Mouse (Mus musculus) gastrocnemius, adult 2 months (tissue): ENCODE results near the gene Gm21885. TPM values are rescaled to one million over a fixed set of nuclear protein-coding genes. Genes with fewer than 3 reads are reported as not detected.
A peak's percentile ranks its signal among the peaks of the same experiment; 100 is the strongest.

ENCODE experiments used
- DNase-seq: peaks from one replicate; pipeline ENCODE4 v3.0.0; 2022
- H3K27ac ChIP-seq: fragments of 200-600 bp; 2 replicates; pipeline ENCODE4 v1.8.1; 2022; ENCODE audit warnings: mild to moderate bottlenecking
- H3K4me3 ChIP-seq: fragments of 200-600 bp; 2 replicates; pipeline ENCODE4 v1.8.1; 2022; ENCODE audit warnings: mild to moderate bottlenecking, moderate library complexity
- CTCF ChIP-seq: fragments of 200-600 bp; IDR thresholded peaks from 2 replicates; pipeline ENCODE4 v1.8.1; 2022; ENCODE audit warnings: antibody characterized with exemption, mild to moderate bottlenecking, moderate library complexity
- intact Hi-C: fragments of 180-260 bp; cut with DNase I; formaldehyde crosslinking; loops from one replicate; pipeline ENCODE4 v1.15.1; 2025
- total RNA-seq, 2 experiments: library from RNA; stranded (reverse); gene quantifications; 2 replicates each; pipeline ENCODE4 v1.2.3; 2021

Gm21885 gene
- total RNA-seq, 2 experiments from 2014 or later = not detected

DNA sequence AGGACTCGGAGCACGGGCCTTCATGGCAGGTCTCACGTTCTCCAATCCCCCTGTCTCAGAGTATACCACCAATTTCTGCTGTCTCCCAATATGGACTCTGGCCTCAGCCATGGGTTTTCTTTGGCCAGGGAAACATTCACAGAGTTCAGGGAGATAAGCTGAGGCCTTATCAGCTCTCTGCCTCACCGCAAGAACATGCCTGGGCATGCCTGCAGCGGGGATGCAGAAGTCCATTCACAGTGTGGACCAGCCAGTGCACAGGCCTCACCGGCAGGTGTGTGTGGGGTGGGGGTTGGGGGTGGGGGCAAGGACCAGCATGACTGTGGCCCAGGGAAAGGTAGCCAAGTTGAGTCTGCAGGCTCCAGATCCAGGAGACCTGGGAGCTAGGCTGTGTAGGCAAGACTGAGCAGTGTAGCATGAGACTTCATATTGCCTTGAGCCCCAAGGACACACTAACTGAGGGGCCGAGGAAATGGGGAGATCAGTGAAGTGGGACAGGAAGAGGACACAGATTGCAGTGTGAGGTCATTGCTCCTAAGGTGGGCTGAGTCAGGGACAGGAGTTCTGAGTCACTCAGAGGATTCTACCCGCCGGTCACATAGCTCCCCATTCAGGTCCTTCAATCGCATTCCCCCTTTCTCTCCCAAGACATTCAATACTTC is 7.3 kb upstream of the Gm21885 start:
- intact Hi-C loops = no loop called here
- TF ChIP-seq CTCF = no peak
- no peak overlapping the region for H3K4me3 ChIP-seq
- no peak for DNase-seq
- no peak overlapping the region for H3K27ac ChIP-seq

GRCm38 (mm10) chr11:94275226-94275625 is 6.4 kb upstream of the Gm21885 start:
- no peak for TF ChIP-seq CTCF
- intact Hi-C loops = no loop called here
- DNase-seq = no peak

GRCm38 (mm10) chr11:94275686-94276085 is 6.0 kb upstream of the Gm21885 start:
- no peak for DNase-seq
- intact Hi-C loops = no loop called here
- no peak overlapping the region for H3K27ac ChIP-seq
- TF ChIP-seq CTCF = no peak
- H3K4me3 ChIP-seq = no peak overlapping the region

More at GRCm38 (mm10) chr11:94275226-94275625, 6.4 kb upstream of the Gm21885 start:
- Histone ChIP-seq H3K27ac (no peak overlapping the region), H3K4me3 (no peak overlapping the region)

- intact Hi-C loops = loop anchor here (1.0 kb wide), 2 partner anchors 41 to 149 kb away; no protein-coding TSS in a partner anchor
- Histone ChIP-seq H3K27ac (peak overlapping the region; percentile 73), H3K4me3 (peak overlapping the region; percentile 66)
- DNase-seq = peak; percentile 87
- peak; percentile 93 for TF ChIP-seq CTCF
These were observed 4.8 kb upstream of the Gm21885 start for GRCm38 (mm10) chr11:94276869-94277337.

DNA sequence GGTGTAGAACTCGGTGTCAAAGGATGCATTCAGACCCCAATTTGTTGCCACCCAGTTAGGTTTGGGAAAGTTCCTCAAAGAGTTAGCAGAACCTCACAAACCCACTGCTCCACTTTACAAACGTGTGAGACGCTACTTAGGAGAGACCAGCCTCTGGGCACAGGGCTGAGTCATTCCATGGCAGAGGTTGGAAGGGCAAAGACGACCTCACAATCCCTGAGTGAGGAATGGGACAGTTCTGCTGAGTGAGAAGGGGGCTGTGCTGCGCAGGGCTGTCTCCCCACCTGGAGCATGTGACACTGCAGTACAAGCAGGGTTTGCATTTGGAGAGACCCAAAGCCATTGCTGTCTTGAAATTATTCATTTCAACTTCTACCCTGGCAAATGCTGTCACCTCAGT is 618 bp downstream of the Gm21885 start:
- DNase-seq = no peak
- H3K4me3 ChIP-seq = no peak overlapping the region
- intact Hi-C loops = no loop called here
- H3K27ac ChIP-seq = no peak overlapping the region
- TF ChIP-seq CTCF = no peak

DNA sequence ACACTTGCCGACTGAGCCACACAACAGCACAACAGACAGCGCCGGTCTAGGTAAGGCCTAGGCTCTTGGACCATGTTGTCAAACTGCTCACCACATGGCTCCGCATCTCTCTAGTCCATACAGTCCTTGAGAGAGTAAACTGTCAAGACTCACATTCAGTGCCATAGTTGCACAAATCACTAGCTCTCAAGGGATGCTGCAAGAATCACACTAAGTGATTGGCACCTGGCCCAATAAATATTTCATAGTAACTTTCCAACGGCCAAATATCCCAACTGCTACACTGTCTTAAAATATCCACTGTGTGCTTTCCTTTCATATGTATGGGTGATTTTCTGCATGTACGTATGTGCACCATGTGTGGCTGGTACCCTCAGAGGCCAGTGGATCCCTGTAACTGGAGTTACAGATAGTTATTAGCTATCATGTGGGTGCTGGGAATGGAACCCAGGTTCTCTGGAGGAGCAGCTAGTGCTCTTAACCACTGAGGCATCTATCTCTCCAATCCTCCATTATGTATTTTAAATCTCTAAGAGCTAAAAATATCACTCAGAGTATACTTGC is 1.9 kb downstream of the Gm21885 start:
- TF ChIP-seq CTCF = no peak
- Histone ChIP-seq H3K4me3 (no peak overlapping the region), H3K27ac (no peak overlapping the region)
- intact Hi-C loops = no loop called here
- DNase-seq = no peak

DNA sequence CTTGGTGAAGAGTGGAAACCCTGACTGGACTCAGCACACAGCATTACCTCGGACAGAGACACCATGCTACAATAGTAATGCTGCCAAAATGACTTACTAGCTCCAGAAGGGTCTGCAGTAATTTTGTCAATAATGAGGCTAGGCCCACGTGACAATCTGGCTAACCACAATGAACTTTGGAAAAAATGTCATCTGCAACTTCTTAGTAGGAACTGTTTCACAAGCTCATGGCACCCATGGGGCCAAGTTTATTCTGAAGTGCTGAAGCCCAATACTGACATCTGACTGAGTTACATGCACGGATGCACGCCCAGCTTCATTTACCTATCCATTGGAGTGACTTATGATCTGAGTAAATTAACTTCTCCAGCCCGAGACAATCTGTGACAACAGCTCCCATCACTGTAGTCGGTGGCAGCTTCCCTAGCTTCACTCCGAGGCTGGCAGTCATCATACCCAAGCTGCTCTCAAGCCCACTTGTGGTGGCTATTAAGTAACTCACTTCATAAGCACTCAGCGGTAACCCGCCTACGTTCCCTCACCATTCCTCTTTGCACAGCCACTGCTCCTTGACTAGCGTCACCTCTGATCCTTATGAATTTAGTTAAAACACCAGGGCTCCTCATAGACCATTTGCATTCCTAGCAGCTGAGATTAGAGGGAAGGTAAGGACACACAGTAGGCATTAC is 4.4 kb downstream of the Gm21885 start:
- DNase-seq = no peak
- no peak for TF ChIP-seq CTCF
- H3K4me3 ChIP-seq = no peak overlapping the region
- intact Hi-C loops = no loop called here
- 0 out of 2 replicates have a peak overlapping the region, but pooled peaks have one; percentile 36 for H3K27ac ChIP-seq

DNA sequence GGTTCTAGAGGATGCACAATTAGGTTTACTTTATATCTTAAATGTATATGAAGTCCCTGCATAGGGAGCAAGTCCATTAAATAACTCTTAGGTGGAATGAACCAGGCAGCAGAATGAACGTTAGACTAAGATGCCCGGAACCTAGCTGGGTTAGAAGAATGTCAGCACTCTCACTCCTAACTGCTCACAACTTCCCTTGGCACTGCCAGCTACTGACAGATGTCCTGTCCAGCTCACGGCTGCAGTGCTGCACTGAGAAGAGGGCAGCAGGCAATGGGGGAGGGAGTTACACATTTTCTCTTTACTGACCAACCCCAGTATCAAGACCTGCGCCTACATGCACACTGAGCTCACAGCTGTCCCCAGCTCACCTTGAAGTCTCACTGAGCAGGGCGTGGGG is 5.4 kb downstream of the Gm21885 start:
- intact Hi-C loops = no loop called here
- H3K4me3 ChIP-seq = no peak overlapping the region
- TF ChIP-seq CTCF = no peak
- DNase-seq = no peak
- H3K27ac ChIP-seq = no peak overlapping the region

GRCm38 (mm10) chr11:94290062-94290740 is 8.5 kb downstream of the Gm21885 start:
- intact Hi-C loops = no loop called here
- Histone ChIP-seq H3K4me3 (no peak overlapping the region), H3K27ac (no peak overlapping the region)
- no peak for DNase-seq
- TF ChIP-seq CTCF = no peak

DNA sequence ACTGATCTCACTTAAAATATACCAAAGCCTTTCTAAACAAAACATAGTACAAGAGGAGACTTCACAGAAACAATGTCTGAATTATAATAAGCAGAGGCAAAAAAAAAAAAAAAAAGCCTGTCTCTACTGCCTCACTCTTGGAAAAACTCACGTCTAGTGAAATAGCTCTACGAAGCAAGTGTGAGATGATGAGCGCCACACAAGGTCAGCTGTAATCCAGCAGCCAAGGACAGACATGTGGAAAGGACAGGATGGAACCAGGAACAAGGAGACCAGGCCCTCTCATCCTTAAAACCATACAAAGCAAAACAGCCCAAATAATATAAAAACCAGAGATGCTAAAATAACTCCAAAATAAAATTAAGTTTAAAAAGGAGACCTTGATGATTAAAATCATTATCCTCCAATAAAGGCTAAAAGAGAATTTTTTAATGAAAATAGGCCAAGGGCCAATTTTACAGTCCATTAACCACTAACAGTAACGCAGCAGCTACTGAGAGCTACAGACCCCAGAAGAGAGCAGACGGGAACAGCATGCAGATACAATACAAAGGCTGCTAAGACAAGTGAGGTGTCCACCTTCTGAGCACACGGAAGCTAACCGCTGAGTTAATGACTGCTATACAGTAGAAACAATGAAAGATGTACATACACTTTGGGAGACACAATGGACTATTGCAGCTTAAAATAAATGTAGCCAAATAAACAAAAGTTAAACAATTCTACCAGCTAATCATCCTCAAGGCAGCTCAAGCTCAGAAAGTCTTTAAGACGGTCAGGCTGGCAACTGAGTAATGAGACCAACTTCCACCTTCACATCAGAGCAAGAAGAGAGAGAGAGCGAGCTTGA is 13.5 kb downstream of the Gm21885 start:
- H3K4me3 ChIP-seq = no peak overlapping the region
- DNase-seq = no peak
- TF ChIP-seq CTCF = no peak
- intact Hi-C loops = no loop called here
- no peak overlapping the region for H3K27ac ChIP-seq

DNA sequence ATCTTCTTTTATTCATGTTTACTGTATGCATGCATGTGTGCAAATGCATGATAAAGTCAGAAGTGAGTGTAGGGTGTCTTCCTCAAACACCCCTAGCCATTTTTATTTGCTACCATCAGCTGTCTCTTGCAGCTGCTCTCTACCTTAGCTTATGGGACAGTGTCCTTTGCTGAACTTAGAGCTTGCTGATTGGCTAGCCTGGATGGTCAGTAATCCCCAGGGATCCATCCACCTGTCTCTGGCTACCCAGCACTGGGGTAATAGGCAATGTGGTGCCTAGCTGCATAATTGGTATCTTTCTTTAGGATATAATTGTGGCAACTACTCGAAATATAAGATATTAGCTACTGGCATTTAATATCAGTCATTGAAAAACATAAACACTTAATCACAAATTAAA is 31.1 kb downstream of the Gm21885 start:
- TF ChIP-seq CTCF = no peak
- H3K27ac ChIP-seq = peak overlapping the region; percentile 32
- intact Hi-C loops = no loop called here
- DNase-seq = peak; percentile 32
- H3K4me3 ChIP-seq = no peak overlapping the region

DNA sequence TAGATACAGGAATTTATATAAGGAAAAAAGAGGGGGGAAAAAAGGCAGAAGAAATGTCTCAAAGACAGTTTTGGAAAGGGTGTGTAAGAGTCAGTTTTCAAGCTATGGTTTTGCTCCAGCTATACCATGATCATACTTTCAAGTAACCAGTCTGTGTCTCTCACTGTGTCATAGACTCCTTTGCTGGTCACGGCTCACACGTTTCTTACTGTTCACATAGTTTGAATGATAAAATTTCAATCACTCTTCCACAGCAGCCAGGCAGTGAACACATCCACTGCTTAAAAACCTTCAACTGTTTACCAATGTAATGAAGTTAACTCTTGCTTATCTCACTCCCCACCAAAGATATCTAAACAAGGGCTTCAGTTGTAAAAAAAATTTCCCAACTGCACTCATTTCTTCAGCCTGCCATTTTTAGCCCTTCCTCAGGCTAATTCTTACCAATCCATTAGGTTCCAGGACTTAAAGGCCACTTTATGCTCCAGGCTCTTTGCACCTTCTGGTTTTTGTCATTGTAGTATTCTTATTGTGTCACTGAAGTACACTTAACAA is 32.5 kb downstream of the Gm21885 start:
- intact Hi-C loops = no loop called here
- no peak for TF ChIP-seq CTCF
- peak overlapping the region; percentile 46 for H3K27ac ChIP-seq
- H3K4me3 ChIP-seq = no peak overlapping the region
- DNase-seq = no peak
